Mouse (Mus musculus): Measurements from ENCODE around the gene Pcyt1b. TPM values are rescaled to one million over a fixed set of nuclear protein-coding genes. Genes with fewer than 3 reads are reported as not detected.

The Pcyt1b gene
- polyA plus RNA-seq, 1 experiment from 2014 or later, result 2.1 TPM

GRCm38 (mm10) chrX:93729529-93729928, 74.9 kb downstream of the Pcyt1b start:
- Histone ChIP-seq H3K27ac (ENCODE audit: low read depth) (no peak overlapping the region), H3K4me1 (ENCODE audit: insufficient read depth) (no peaks in the 10 kb centered on the region), H3K9me3 (ENCODE audit: low read length) (no peaks in the 10 kb centered on the region), H3K27me3 (ENCODE audit: insufficient read depth, low read length) (no peaks in the 10 kb centered on the region), H3K4me2 (ENCODE audit: low read depth, low read length) (no peak overlapping the region), H3K4me3 (ENCODE audit: low read depth, low read length) (no peak overlapping the region), H3K9ac (replicated peaks) (no peak overlapping the region), H3K36me3 (replicated peaks; ENCODE audit: insufficient read depth, low read length) (no peaks in the 10 kb centered on the region)
- TF ChIP-seq CTCF (IDR thresholded peaks at IDR 0.05; ENCODE audit: low read depth), result no peak
- TF ChIP-seq EP300 (IDR thresholded peaks at IDR 0.05; ENCODE audit: low read depth), result no peak
- no peak for ATAC-seq
- no peak for DNase-seq
- 75% methylated on average over 1 of the region's 1 CpGs for WGBS (ENCODE audit: insufficient replicate concordance)

- Histone ChIP-seq H3K4me2 (ENCODE audit: low read depth, low read length) (no peak overlapping the region), H3K36me3 (replicated peaks; ENCODE audit: insufficient read depth, low read length) (no peaks in the 10 kb centered on the region), H3K4me1 (ENCODE audit: insufficient read depth) (no peaks in the 10 kb centered on the region), H3K4me3 (ENCODE audit: low read depth, low read length) (no peak overlapping the region), H3K9me3 (ENCODE audit: low read length) (no peaks in the 10 kb centered on the region), H3K9ac (replicated peaks) (no peak overlapping the region), H3K27ac (ENCODE audit: low read depth) (no peak overlapping the region), H3K27me3 (ENCODE audit: insufficient read depth, low read length) (no peaks in the 10 kb centered on the region)
- ATAC-seq (no peak), DNase-seq (no peak)
- 78% methylated on average over 8 of the region's 8 CpGs for WGBS (ENCODE audit: insufficient replicate concordance)
- no peak for TF ChIP-seq CTCF (IDR thresholded peaks at IDR 0.05; ENCODE audit: low read depth)
- TF ChIP-seq EP300 (IDR thresholded peaks at IDR 0.05; ENCODE audit: low read depth), result no peak
These were observed 76.2 kb downstream of the Pcyt1b start for GRCm38 (mm10) chrX:93730854-93731253.

GRCm38 (mm10) chrX:93732407-93732806, 77.7 kb downstream of the Pcyt1b start:
- no peak for TF ChIP-seq CTCF (IDR thresholded peaks at IDR 0.05; ENCODE audit: low read depth)
- TF ChIP-seq EP300 (IDR thresholded peaks at IDR 0.05; ENCODE audit: low read depth), result no peak
- no peaks in the 10 kb centered on the region for H3K9me3 ChIP-seq (ENCODE audit: low read length)
- ATAC-seq, result no peak
- H3K4me3 ChIP-seq (ENCODE audit: low read depth, low read length), result no peak overlapping the region
- H3K4me2 ChIP-seq (ENCODE audit: low read depth, low read length), result no peak overlapping the region
- H3K27ac ChIP-seq (ENCODE audit: low read depth), result no peak overlapping the region
- no peaks in the 10 kb centered on the region for H3K27me3 ChIP-seq (ENCODE audit: insufficient read depth, low read length)
- H3K4me1 ChIP-seq (ENCODE audit: insufficient read depth), result no peaks in the 10 kb centered on the region
- no peak overlapping the region for H3K9ac ChIP-seq (replicated peaks)
- no peak for DNase-seq
- H3K36me3 ChIP-seq (replicated peaks; ENCODE audit: insufficient read depth, low read length), result no peaks in the 10 kb centered on the region

DNA sequence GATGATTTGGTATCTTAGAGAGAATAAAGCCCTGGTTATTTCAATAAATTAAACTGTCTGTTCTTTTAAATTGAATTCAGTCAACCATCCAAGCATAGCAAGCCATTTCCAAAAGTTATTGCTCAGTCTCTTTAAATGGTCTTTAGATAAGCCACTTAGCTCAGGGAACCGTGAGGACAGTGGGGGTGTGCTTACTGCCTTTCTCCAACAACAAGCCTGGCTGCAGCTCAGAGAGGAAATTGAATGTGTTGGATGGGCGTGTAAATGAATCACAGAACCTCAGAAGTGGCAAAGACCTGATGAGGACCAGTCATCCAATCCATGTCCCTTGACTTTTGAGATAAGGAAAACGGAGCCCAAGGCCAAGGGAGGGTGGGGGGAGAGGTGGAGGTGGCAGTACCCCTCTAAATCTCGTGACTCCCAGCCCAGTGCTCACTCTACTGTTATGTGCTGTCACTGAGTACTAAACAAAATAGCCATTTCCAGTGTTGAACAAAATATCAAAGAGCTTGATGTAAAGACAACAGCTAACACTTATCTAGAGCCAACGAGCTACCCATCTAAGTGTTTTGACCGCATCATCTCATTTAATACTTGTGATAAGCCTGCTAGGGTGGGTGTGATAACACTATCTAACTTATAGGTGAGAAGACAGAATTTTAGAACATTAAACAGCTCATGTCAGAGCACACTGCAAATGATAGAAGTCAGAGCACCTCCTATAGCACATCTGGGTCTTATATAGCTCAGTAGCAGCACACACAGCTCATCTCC, 78.5 kb downstream of the Pcyt1b start:
- no peak for DNase-seq
- ATAC-seq, result no peak
- H3K9ac ChIP-seq (replicated peaks), result no peak overlapping the region
- H3K27ac ChIP-seq (ENCODE audit: low read depth), result no peak overlapping the region
- H3K4me1 ChIP-seq (ENCODE audit: insufficient read depth), result no peaks in the 10 kb centered on the region
- H3K36me3 ChIP-seq (replicated peaks; ENCODE audit: insufficient read depth, low read length), result no peaks in the 10 kb centered on the region
- H3K27me3 ChIP-seq (ENCODE audit: insufficient read depth, low read length), result no peaks in the 10 kb centered on the region
- WGBS (ENCODE audit: insufficient replicate concordance), result 60% methylated on average over 6 of the region's 6 CpGs
- TF ChIP-seq EP300 (IDR thresholded peaks at IDR 0.05; ENCODE audit: low read depth), result no peak
- no peak overlapping the region for H3K4me3 ChIP-seq (ENCODE audit: low read depth, low read length)
- H3K9me3 ChIP-seq (ENCODE audit: low read length), result no peaks in the 10 kb centered on the region
- no peak overlapping the region for H3K4me2 ChIP-seq (ENCODE audit: low read depth, low read length)

GRCm38 (mm10) chrX:93749165-93749564, 94.5 kb downstream of the Pcyt1b start:
- no peak overlapping the region for H3K27ac ChIP-seq (ENCODE audit: low read depth)
- no peak for ATAC-seq
- 83% methylated on average over 1 of the region's 1 CpGs for WGBS (ENCODE audit: insufficient replicate concordance)
- H3K9ac ChIP-seq (replicated peaks), result no peak overlapping the region
- no peaks in the 10 kb centered on the region for H3K27me3 ChIP-seq (ENCODE audit: insufficient read depth, low read length)
- peaks cover 8% of the 10 kb centered on the region; the same call in 1 of the 2 replicates for H3K4me1 ChIP-seq (ENCODE audit: insufficient read depth)
- no peak overlapping the region for H3K4me3 ChIP-seq (ENCODE audit: low read depth, low read length)
- DNase-seq, result no peak
- H3K4me2 ChIP-seq (ENCODE audit: low read depth, low read length), result no peak overlapping the region
- no peaks in the 10 kb centered on the region for H3K36me3 ChIP-seq (replicated peaks; ENCODE audit: insufficient read depth, low read length)
- H3K9me3 ChIP-seq (ENCODE audit: low read length), result no peaks in the 10 kb centered on the region
- TF ChIP-seq EP300 (IDR thresholded peaks at IDR 0.05; ENCODE audit: low read depth), result no peak
- no peak for TF ChIP-seq CTCF (IDR thresholded peaks at IDR 0.05; ENCODE audit: low read depth)

DNA sequence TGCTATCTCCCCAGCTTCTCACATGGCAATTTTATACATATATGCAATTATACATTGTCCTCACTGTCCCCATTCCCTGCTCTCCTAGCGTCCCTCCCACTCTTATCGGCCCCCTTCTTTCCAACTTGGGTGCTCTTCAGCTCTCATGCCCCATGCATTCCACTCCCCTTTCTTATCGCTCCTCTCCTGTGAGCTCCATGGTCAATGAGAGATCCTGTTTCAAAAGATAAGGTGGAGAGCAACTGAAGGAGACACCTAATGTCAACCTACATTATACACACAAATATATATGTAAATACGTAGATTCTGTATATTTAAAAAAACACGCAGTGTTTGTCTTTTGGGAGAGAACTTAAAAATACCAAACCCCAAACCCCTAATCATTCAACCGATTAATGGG, 95.9 kb downstream of the Pcyt1b start:
- WGBS (ENCODE audit: insufficient replicate concordance), result 75% methylated on average over 6 of the region's 6 CpGs
- Histone ChIP-seq H3K9me3 (ENCODE audit: low read length) (no peaks in the 10 kb centered on the region), H3K4me2 (ENCODE audit: low read depth, low read length) (peak overlapping the region; percentile 40; the same call in 1 of the 2 replicates), H3K4me3 (ENCODE audit: low read depth, low read length) (no peak overlapping the region), H3K36me3 (replicated peaks; ENCODE audit: insufficient read depth, low read length) (no peaks in the 10 kb centered on the region), H3K9ac (replicated peaks) (no peak overlapping the region), H3K4me1 (ENCODE audit: insufficient read depth) (peaks cover 8% of the 10 kb centered on the region; the same call in 1 of the 2 replicates), H3K27ac (ENCODE audit: low read depth) (no peak overlapping the region), H3K27me3 (ENCODE audit: insufficient read depth, low read length) (no peaks in the 10 kb centered on the region)
- ATAC-seq (peak; percentile 92), DNase-seq (no peak)
- TF ChIP-seq CTCF (IDR thresholded peaks at IDR 0.05; ENCODE audit: low read depth), result no peak
- TF ChIP-seq EP300 (IDR thresholded peaks at IDR 0.05; ENCODE audit: low read depth), result peak; percentile 91
